Comparison of ENCODE assay signal across 26 mouse cellular contexts in the genomic region with DNA sequence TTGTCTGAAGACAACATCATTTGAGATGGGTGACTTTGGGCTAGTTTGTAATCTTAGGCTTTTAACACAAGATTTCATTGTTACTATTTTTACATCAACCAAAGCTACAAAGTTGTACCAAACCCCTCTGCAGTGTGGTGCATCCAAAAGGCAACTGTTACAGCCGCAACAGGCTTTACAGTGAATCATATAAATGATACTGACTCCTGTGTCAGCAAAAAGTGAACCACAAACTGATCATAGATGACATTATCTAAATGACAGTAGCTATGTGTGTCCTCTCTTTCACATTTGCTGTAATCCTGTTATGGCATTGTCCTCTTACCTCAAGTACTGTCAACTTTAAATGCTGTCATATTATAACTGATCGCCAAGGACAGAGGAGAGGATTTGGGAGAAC.
DNase-seq lines count a peak whose midpoint lies in the region; ATAC-seq and TF ChIP-seq lines count a peak whose summit lies in the region.
"Had no signal": no experiment of that assay in that cellular context is flagged by ENCODE, and none has a peak within 500 bp of the region (broad histone marks: within the 10 kb centered on the region; RNA-seq: fewer than 3 reads in every experiment).

No protein-coding gene starts in this region.

- peak overlapping the region; percentile 48; the same call in 1 of the 2 replicates for H3K27ac ChIP-seq in layer of hippocampus, adult 2 months
- H3K27ac ChIP-seq in liver, embryonic 12.5 days, result peak overlapping the region; percentile 92
- H3K27ac ChIP-seq in liver, postnatal 0 days (ENCODE audit: low read depth), result no peak overlapping the region
- H3K27ac ChIP-seq in liver, embryonic 13.5 days, result peak overlapping the region; percentile 92
- H3K27ac ChIP-seq in liver, embryonic 15.5 days (replicated peaks), result peak overlapping the region; percentile 88
- H3K27ac ChIP-seq: forebrain, embryonic 13.5 days; heart, adult 2 months; heart, embryonic 15.5 days; hindbrain, embryonic 12.5 days; hindbrain, embryonic 15.5 days had no signal

- H3K4me3 ChIP-seq in layer of hippocampus, adult 2 months, result no peak overlapping the region
- no peak overlapping the region for H3K4me3 ChIP-seq in liver, embryonic 12.5 days
- no peak overlapping the region for H3K4me3 ChIP-seq in liver, postnatal 0 days (ENCODE audit: low read depth, low read length)
- no peak overlapping the region for H3K4me3 ChIP-seq in liver, embryonic 13.5 days (replicated peaks)
- H3K4me3 ChIP-seq in liver, embryonic 15.5 days (replicated peaks), result no peak overlapping the region
- H3K4me3 ChIP-seq: forebrain, embryonic 10.5 days; forebrain, embryonic 13.5 days; heart, adult 2 months; heart, embryonic 15.5 days; hindbrain, embryonic 12.5 days; hindbrain, embryonic 15.5 days had no signal

- H3K9ac ChIP-seq in liver, embryonic 12.5 days, result 0 out of 2 replicates have a peak overlapping the region, but pooled peaks have one; percentile 9
- no peak overlapping the region for H3K9ac ChIP-seq in liver, postnatal 0 days (replicated peaks)
- no peak overlapping the region; the same call in 1 of the 2 replicates for H3K9ac ChIP-seq in liver, embryonic 13.5 days
- H3K9ac ChIP-seq in liver, embryonic 15.5 days, result no peak overlapping the region
- H3K9ac ChIP-seq: forebrain, embryonic 13.5 days; heart, embryonic 15.5 days; hindbrain, embryonic 12.5 days; hindbrain, embryonic 15.5 days had no signal

- no peak for ATAC-seq in liver, embryonic 12.5 days
- ATAC-seq in liver, postnatal 0 days, result no peak
- ATAC-seq in liver, embryonic 13.5 days (ENCODE audit: low read depth), result no peak
- no peak for ATAC-seq in liver, embryonic 15.5 days (ENCODE audit: insufficient read depth)
- ATAC-seq: activated CD4-positive, CD25-positive, alpha-beta regulatory T cell, adult 4 months; CD4-positive, CD25-positive, alpha-beta regulatory T cell, adult 4 months; forebrain, embryonic 13.5 days; forebrain, embryonic 16.5 days had no signal

- H3K4me1 ChIP-seq in liver, embryonic 12.5 days, result peaks cover 97% of the 10 kb centered on the region
- H3K4me1 ChIP-seq in liver, postnatal 0 days (ENCODE audit: insufficient read depth), result peaks cover 44% of the 10 kb centered on the region
- peaks cover 96% of the 10 kb centered on the region for H3K4me1 ChIP-seq in liver, embryonic 13.5 days (replicated peaks)
- H3K4me1 ChIP-seq in liver, embryonic 15.5 days (replicated peaks), result peaks cover 97% of the 10 kb centered on the region

- no peaks in the 10 kb centered on the region for H3K27me3 ChIP-seq in liver, embryonic 12.5 days (replicated peaks)
- no peaks in the 10 kb centered on the region for H3K27me3 ChIP-seq in liver, postnatal 0 days (ENCODE audit: insufficient read depth, low read length)
- H3K27me3 ChIP-seq in liver, embryonic 13.5 days, result no peaks in the 10 kb centered on the region
- no peaks in the 10 kb centered on the region for H3K27me3 ChIP-seq in liver, embryonic 15.5 days
- H3K27me3 ChIP-seq: forebrain, embryonic 13.5 days; heart, embryonic 15.5 days; hindbrain, embryonic 12.5 days; hindbrain, embryonic 15.5 days had no signal

- TF ChIP-seq CTCF in layer of hippocampus, adult 2 months (conservative IDR thresholded peaks at IDR 0.05), result no peak
- TF ChIP-seq CTCF in liver, postnatal 0 days (IDR thresholded peaks at IDR 0.05; ENCODE audit: low read depth), result no peak

- TF ChIP-seq EP300 in liver, postnatal 0 days (IDR thresholded peaks at IDR 0.05; ENCODE audit: low read depth), result no peak

- H3K36me3 ChIP-seq in liver, embryonic 12.5 days, result peaks cover 59% of the 10 kb centered on the region
- H3K36me3 ChIP-seq in liver, postnatal 0 days (replicated peaks; ENCODE audit: insufficient read depth, low read length), result no peaks in the 10 kb centered on the region
- H3K36me3 ChIP-seq in liver, embryonic 13.5 days, result peaks cover 43% of the 10 kb centered on the region
- H3K36me3 ChIP-seq in liver, embryonic 15.5 days (replicated peaks), result peaks cover 47% of the 10 kb centered on the region
- H3K36me3 ChIP-seq: heart, embryonic 15.5 days; hindbrain, embryonic 12.5 days; hindbrain, embryonic 15.5 days had no signal

- no peaks in the 10 kb centered on the region for H3K9me3 ChIP-seq in liver, embryonic 12.5 days (replicated peaks)
- H3K9me3 ChIP-seq in liver, postnatal 0 days (ENCODE audit: low read length), result peaks cover 2% of the 10 kb centered on the region; the same call in 1 of the 2 replicates
- peaks cover 6% of the 10 kb centered on the region; the same call in 1 of the 2 replicates for H3K9me3 ChIP-seq in liver, embryonic 13.5 days (replicated peaks)
- H3K9me3 ChIP-seq in liver, embryonic 15.5 days (replicated peaks), result 0 out of 2 replicates have a peak, but pooled peaks cover 3% of the 10 kb centered on the region
- H3K9me3 ChIP-seq: forebrain, embryonic 13.5 days; heart, embryonic 15.5 days; hindbrain, embryonic 12.5 days; hindbrain, embryonic 15.5 days had no signal

- H3K4me2 ChIP-seq in liver, embryonic 12.5 days, result no peak overlapping the region
- H3K4me2 ChIP-seq in liver, postnatal 0 days (ENCODE audit: low read depth, low read length), result no peak overlapping the region
- no peak overlapping the region for H3K4me2 ChIP-seq in liver, embryonic 13.5 days
- H3K4me2 ChIP-seq in liver, embryonic 15.5 days, result no peak overlapping the region
- H3K4me2 ChIP-seq: forebrain, embryonic 13.5 days; heart, embryonic 11.5 days; heart, embryonic 15.5 days; hindbrain, embryonic 12.5 days; hindbrain, embryonic 15.5 days had no signal

- 76% methylated on average over 2 of the region's 2 CpGs for WGBS in liver, embryonic 12.5 days (ENCODE audit: insufficient replicate concordance)
- 81% methylated on average over 2 of the region's 2 CpGs for whole genome bisulfite sequencing in liver, postnatal 0 days (ENCODE audit: insufficient replicate concordance)
- WGBS in liver, embryonic 13.5 days (ENCODE audit: insufficient replicate concordance), result 77% methylated on average over 2 of the region's 2 CpGs
- 64% methylated on average over 2 of the region's 2 CpGs for WGBS in liver, embryonic 15.5 days (ENCODE audit: insufficient replicate concordance)

- DNase-seq in layer of hippocampus, adult 2 months (ENCODE audit: low spot score in 2 of 2), result no peak
- DNase-seq in layer of hippocampus, postnatal 36 days, result no peak
- DNase-seq in liver, postnatal 0 days, result no peak
- DNase-seq in liver, embryonic 13.5 days, result no peak
- DNase-seq in kidney, postnatal 36 days, result no peak
- DNase-seq in adipocyte (ENCODE audit: low spot score), result no peak
- DNase-seq: adrenal gland, postnatal 10 days; adrenal gland, postnatal 36 days; cerebellum, adult 18-20 months; cerebellum, adult 9-10 months; cerebellum, postnatal 14 days; gastrocnemius, postnatal 10 days; gastrocnemius, postnatal 36 days; heart, adult 2 months; heart, postnatal 14 days had no signal
